Mouse (Mus musculus) monocyte, adult 2 months (primary cell): ENCODE measurements around the gene Cfi.

Source experiments
- DNase-seq, 2 experiments: peaks; one replicate each; pipeline ENCODE4 v3.0.0; 2022; ENCODE audit warnings: low spot score in 2 of 2, low read depth in 1 of 2

The Cfi gene

GRCm38 (mm10) chr3:129923581-129923980, 87.9 kb downstream of the Cfi start:
- DNase-seq: no peak
